Mouse (Mus musculus) MEL (cell line): ENCODE data around the gene Farp1.

Experiments used
- CTCF ChIP-seq, 3 experiments: IDR thresholded peaks in 2 of 3; conservative IDR thresholded peaks in 1 of 3; 2 replicates each; pipeline ENCODE4 v1.5.1; 2011 to 2012; ENCODE audit warnings: low read length in 3 of 3, low read depth in 2 of 3, mild to moderate bottlenecking in 2 of 3, improper control_type of control experiment in 1 of 3, inconsistent platforms in 1 of 3, mixed read lengths in 1 of 3, moderate library complexity in 1 of 3; ENCODE audit not compliant: control insufficient read depth in 1 of 3, insufficient read depth in 1 of 3, poor library complexity in 1 of 3, severe bottlenecking in 1 of 3
- GATA1 ChIP-seq: IDR thresholded peaks from 2 replicates; pipeline ENCODE4 v1.6.1; 2011; ENCODE audit warnings: low read depth, low read length, improper control_type of control experiment
- HCFC1 ChIP-seq: IDR thresholded peaks from 2 replicates; pipeline ENCODE4 v1.6.1; 2012; ENCODE audit warnings: low read depth, mild to moderate bottlenecking, inconsistent platforms, low read length, improper control_type of control experiment, moderate library complexity
- MEF2A ChIP-seq: IDR thresholded peaks from 2 replicates; pipeline ENCODE4 v1.6.1; 2014; ENCODE audit warnings: low read depth, mild to moderate bottlenecking, inconsistent platforms, low read length, improper control_type of control experiment; ENCODE audit not compliant: poor library complexity, insufficient replicate concordance, severe bottlenecking; ENCODE audit errors: extremely low read depth
- MYC ChIP-seq: IDR thresholded peaks from 2 replicates; pipeline ENCODE4 v1.6.1; 2011; ENCODE audit warnings: low read depth, mild to moderate bottlenecking, low read length, improper control_type of control experiment, moderate library complexity
- POLR2A ChIP-seq, 2 experiments: IDR thresholded peaks; 2 replicates each; pipeline ENCODE4 v1.6.1; 2011 to 2012; ENCODE audit warnings: low read length in 2 of 2, mild to moderate bottlenecking in 2 of 2, control low read depth in 1 of 2, improper control_type of control experiment in 1 of 2, low read depth in 1 of 2, moderate library complexity in 1 of 2; ENCODE audit not compliant: control insufficient read depth in 1 of 2, insufficient read depth in 1 of 2, poor library complexity in 1 of 2
- POLR2AphosphoS2 ChIP-seq: IDR thresholded peaks from 2 replicates; pipeline ENCODE4 v1.6.1; 2011; ENCODE audit warnings: low read length, improper control_type of control experiment
- POLR2AphosphoS5 ChIP-seq: IDR thresholded peaks from 2 replicates; pipeline ENCODE4 v1.6.1; 2012; ENCODE audit warnings: low read depth, borderline replicate concordance, mild to moderate bottlenecking, inconsistent platforms, low read length, moderate library complexity, mixed read lengths
- SIN3A ChIP-seq: IDR thresholded peaks from 2 replicates; pipeline ENCODE4 v1.6.1; 2012; ENCODE audit warnings: low read length, improper control_type of control experiment, inconsistent platforms
- USF1 ChIP-seq: IDR thresholded peaks from 2 replicates; pipeline ENCODE4 v1.6.1; 2014; ENCODE audit warnings: low read depth, mild to moderate bottlenecking, inconsistent platforms, low read length, improper control_type of control experiment, moderate library complexity

DNA sequence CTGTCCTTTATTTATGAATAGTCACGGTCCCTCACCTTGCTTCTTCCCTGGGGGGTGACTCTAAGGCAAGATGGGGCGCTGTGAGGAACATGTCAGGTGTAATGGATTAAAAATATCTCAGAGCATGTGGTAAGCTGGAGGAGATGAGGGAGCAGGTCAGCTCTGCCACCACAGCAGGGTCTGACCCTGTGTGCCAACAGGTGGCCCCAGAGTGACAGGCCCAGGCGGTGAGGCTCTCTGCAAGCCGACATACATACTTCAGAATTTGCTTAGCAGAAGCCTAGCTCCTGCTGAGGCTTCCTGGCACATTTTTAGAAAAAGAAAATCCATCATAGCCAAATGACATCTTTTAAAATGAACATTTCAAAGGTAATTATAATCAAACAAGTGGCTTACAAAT lies 178.7 kb downstream of the Farp1 start:
- TF ChIP-seq MEF2A = no peak
- no peak for TF ChIP-seq POLR2A (IDR thresholded peaks at IDR 0.05; ENCODE audit: control insufficient read depth in 1 of 2, insufficient read depth in 1 of 2, low read depth in 1 of 2, low read length in 2 of 2, poor library complexity in 1 of 2)
- no peak for TF ChIP-seq MYC
- TF ChIP-seq POLR2AphosphoS5 = no peak
- TF ChIP-seq SIN3A = no peak
- TF ChIP-seq CTCF (IDR thresholded peaks at IDR 0.05 in 2 of 3, conservative IDR thresholded peaks at IDR 0.05 in 1 of 3; ENCODE audit: control insufficient read depth in 1 of 3, insufficient read depth in 1 of 3, low read depth in 2 of 3, low read length in 3 of 3, poor library complexity in 1 of 3, severe bottlenecking in 1 of 3) = no peak
- no peak for TF ChIP-seq USF1
- no peak for TF ChIP-seq POLR2AphosphoS2
- no peak for TF ChIP-seq HCFC1
- no peak for TF ChIP-seq GATA1
